Mouse (Mus musculus): Measurements from ENCODE around the gene Ccnt1. TPM values are rescaled to one million over a fixed set of nuclear protein-coding genes. Genes with fewer than 3 reads are reported as not detected.

Gene Ccnt1
- polyA plus RNA-seq, 1 experiment, result 26.8 TPM

- H3K36me3 ChIP-seq (ENCODE audit: control insufficient read depth, insufficient read depth, low read length), result peaks cover 60% of the 10 kb centered on the region
- no peak for TF ChIP-seq POLR2A (IDR thresholded peaks at IDR 0.05; ENCODE audit: control insufficient read depth, extremely low read depth, insufficient read depth, low read length, poor library complexity)
- no peak for TF ChIP-seq CTCF (IDR thresholded peaks at IDR 0.05; ENCODE audit: borderline replicate concordance, control insufficient read depth, extremely low read depth, insufficient read depth, low read length, poor library complexity)
- no peak overlapping the region for H3K27ac ChIP-seq (ENCODE audit: control insufficient read depth, insufficient read depth, low read length)
- no peak overlapping the region for H3K4me3 ChIP-seq (ENCODE audit: control insufficient read depth, insufficient read depth, low read length)
- H3K4me1 ChIP-seq (replicated peaks; ENCODE audit: control insufficient read depth, insufficient read depth, low read length), result no peaks in the 10 kb centered on the region
- DNase-seq, result no peak
- 98% methylated on average over 5 of the region's 5 CpGs for WGBS
- no peaks in the 10 kb centered on the region for H3K27me3 ChIP-seq (ENCODE audit: control insufficient read depth, insufficient read depth, low read length)
Measured at GRCm38 (mm10) chr15:98557186-98557585, 13.5 kb downstream of the Ccnt1 start.

GRCm38 (mm10) chr15:98555881-98556280 is 14.8 kb downstream of the Ccnt1 start:
- peaks cover 73% of the 10 kb centered on the region for H3K36me3 ChIP-seq (ENCODE audit: control insufficient read depth, insufficient read depth, low read length)
- no peak for DNase-seq
- 97% methylated on average over 4 of the region's 4 CpGs for WGBS
- H3K4me3 ChIP-seq (ENCODE audit: control insufficient read depth, insufficient read depth, low read length), result no peak overlapping the region
- H3K4me1 ChIP-seq (replicated peaks; ENCODE audit: control insufficient read depth, insufficient read depth, low read length), result no peaks in the 10 kb centered on the region
- TF ChIP-seq CTCF (IDR thresholded peaks at IDR 0.05; ENCODE audit: borderline replicate concordance, control insufficient read depth, extremely low read depth, insufficient read depth, low read length, poor library complexity), result no peak
- no peaks in the 10 kb centered on the region for H3K27me3 ChIP-seq (ENCODE audit: control insufficient read depth, insufficient read depth, low read length)
- H3K27ac ChIP-seq (ENCODE audit: control insufficient read depth, insufficient read depth, low read length), result no peak overlapping the region

GRCm38 (mm10) chr15:98552758-98553157 is 18.0 kb downstream of the Ccnt1 start:
- DNase-seq, result no peak
- Histone ChIP-seq H3K36me3 (ENCODE audit: control insufficient read depth, insufficient read depth, low read length) (peaks cover 75% of the 10 kb centered on the region), H3K4me3 (ENCODE audit: control insufficient read depth, insufficient read depth, low read length) (no peak overlapping the region), H3K4me1 (replicated peaks; ENCODE audit: control insufficient read depth, insufficient read depth, low read length) (no peaks in the 10 kb centered on the region), H3K27me3 (ENCODE audit: control insufficient read depth, insufficient read depth, low read length) (no peaks in the 10 kb centered on the region), H3K27ac (ENCODE audit: control insufficient read depth, insufficient read depth, low read length) (no peak overlapping the region)
- no peak for TF ChIP-seq CTCF (IDR thresholded peaks at IDR 0.05; ENCODE audit: borderline replicate concordance, control insufficient read depth, extremely low read depth, insufficient read depth, low read length, poor library complexity)
- no peak for TF ChIP-seq POLR2A (IDR thresholded peaks at IDR 0.05; ENCODE audit: control insufficient read depth, extremely low read depth, insufficient read depth, low read length, poor library complexity)
- 95% methylated on average over 2 of the region's 2 CpGs for WGBS

- Histone ChIP-seq H3K4me3 (ENCODE audit: control insufficient read depth, insufficient read depth, low read length) (no peak overlapping the region), H3K4me1 (replicated peaks; ENCODE audit: control insufficient read depth, insufficient read depth, low read length) (no peaks in the 10 kb centered on the region), H3K36me3 (ENCODE audit: control insufficient read depth, insufficient read depth, low read length) (peaks cover 90% of the 10 kb centered on the region), H3K27ac (ENCODE audit: control insufficient read depth, insufficient read depth, low read length) (no peak overlapping the region), H3K27me3 (ENCODE audit: control insufficient read depth, insufficient read depth, low read length) (no peaks in the 10 kb centered on the region)
- TF ChIP-seq CTCF (IDR thresholded peaks at IDR 0.05; ENCODE audit: borderline replicate concordance, control insufficient read depth, extremely low read depth, insufficient read depth, low read length, poor library complexity) (no peak), POLR2A (IDR thresholded peaks at IDR 0.05; ENCODE audit: control insufficient read depth, extremely low read depth, insufficient read depth, low read length, poor library complexity) (no peak)
- no peak for DNase-seq
- WGBS, result 93% methylated on average over 5 of the region's 5 CpGs
Measured at GRCm38 (mm10) chr15:98546843-98547242, 23.9 kb downstream of the Ccnt1 start.

- H3K36me3 ChIP-seq (ENCODE audit: control insufficient read depth, insufficient read depth, low read length), result peaks cover 74% of the 10 kb centered on the region
- WGBS, result 97% methylated on average over 3 of the region's 3 CpGs
- no peak for DNase-seq
- no peak overlapping the region for H3K4me3 ChIP-seq (ENCODE audit: control insufficient read depth, insufficient read depth, low read length)
- TF ChIP-seq POLR2A (IDR thresholded peaks at IDR 0.05; ENCODE audit: control insufficient read depth, extremely low read depth, insufficient read depth, low read length, poor library complexity) (no peak), CTCF (IDR thresholded peaks at IDR 0.05; ENCODE audit: borderline replicate concordance, control insufficient read depth, extremely low read depth, insufficient read depth, low read length, poor library complexity) (no peak)
- H3K27ac ChIP-seq (ENCODE audit: control insufficient read depth, insufficient read depth, low read length), result no peak overlapping the region
- no peaks in the 10 kb centered on the region for H3K27me3 ChIP-seq (ENCODE audit: control insufficient read depth, insufficient read depth, low read length)
- no peaks in the 10 kb centered on the region for H3K4me1 ChIP-seq (replicated peaks; ENCODE audit: control insufficient read depth, insufficient read depth, low read length)
Measured at GRCm38 (mm10) chr15:98545151-98545550, 25.6 kb downstream of the Ccnt1 start.

- Histone ChIP-seq H3K27ac (ENCODE audit: control insufficient read depth, insufficient read depth, low read length) (no peak overlapping the region), H3K27me3 (ENCODE audit: control insufficient read depth, insufficient read depth, low read length) (no peaks in the 10 kb centered on the region), H3K4me1 (replicated peaks; ENCODE audit: control insufficient read depth, insufficient read depth, low read length) (no peaks in the 10 kb centered on the region), H3K4me3 (ENCODE audit: control insufficient read depth, insufficient read depth, low read length) (no peak overlapping the region), H3K36me3 (ENCODE audit: control insufficient read depth, insufficient read depth, low read length) (peaks cover 62% of the 10 kb centered on the region)
- DNase-seq, result no peak
- TF ChIP-seq CTCF (IDR thresholded peaks at IDR 0.05; ENCODE audit: borderline replicate concordance, control insufficient read depth, extremely low read depth, insufficient read depth, low read length, poor library complexity) (no peak), POLR2A (IDR thresholded peaks at IDR 0.05; ENCODE audit: control insufficient read depth, extremely low read depth, insufficient read depth, low read length, poor library complexity) (no peak)
- WGBS, result 92% methylated on average over 4 of the region's 4 CpGs
Measured at GRCm38 (mm10) chr15:98543341-98543740, 27.4 kb downstream of the Ccnt1 start.

GRCm38 (mm10) chr15:98541064-98541463 is 29.7 kb downstream of the Ccnt1 start:
- Histone ChIP-seq H3K4me3 (ENCODE audit: control insufficient read depth, insufficient read depth, low read length) (no peak overlapping the region), H3K27me3 (ENCODE audit: control insufficient read depth, insufficient read depth, low read length) (no peaks in the 10 kb centered on the region), H3K27ac (ENCODE audit: control insufficient read depth, insufficient read depth, low read length) (no peak overlapping the region), H3K36me3 (ENCODE audit: control insufficient read depth, insufficient read depth, low read length) (peaks cover 42% of the 10 kb centered on the region), H3K4me1 (replicated peaks; ENCODE audit: control insufficient read depth, insufficient read depth, low read length) (no peaks in the 10 kb centered on the region; the same call in 1 of the 2 replicates)
- no peak for DNase-seq
- WGBS, result 69% methylated on average over 6 of the region's 6 CpGs
- TF ChIP-seq POLR2A (IDR thresholded peaks at IDR 0.05; ENCODE audit: control insufficient read depth, extremely low read depth, insufficient read depth, low read length, poor library complexity) (no peak), CTCF (IDR thresholded peaks at IDR 0.05; ENCODE audit: borderline replicate concordance, control insufficient read depth, extremely low read depth, insufficient read depth, low read length, poor library complexity) (no peak)
